Mouse (Mus musculus): ENCODE results near the gene Fam126a.

Fam126a gene

GRCm38 (mm10) chr5:24030579-24030969 lies at the start of gene Fam126a:
Fam126a (minus strand) TSS chr5:24030690.
- DNase-seq (ENCODE audit: low spot score in 2 of 2) = peak; percentile 93

- DNase-seq (ENCODE audit: low spot score in 2 of 2) = no peak
Measured at GRCm38 (mm10) chr5:24078420-24079179, 48.1 kb upstream of the Fam126a start.

GRCm38 (mm10) chr5:24077739-24078306 lies 47.3 kb upstream of the Fam126a start:
- DNase-seq (ENCODE audit: low spot score in 2 of 2) = no peak

GRCm38 (mm10) chr5:24076986-24077718 lies 46.7 kb upstream of the Fam126a start:
- peak; percentile 24 to 46 for DNase-seq (ENCODE audit: low spot score in 2 of 2)

GRCm38 (mm10) chr5:24072031-24072430 lies 41.5 kb upstream of the Fam126a start:
- no peak for DNase-seq (ENCODE audit: low spot score in 2 of 2)

- DNase-seq (ENCODE audit: low spot score in 2 of 2) = no peak
Measured at GRCm38 (mm10) chr5:24068955-24069354, 38.5 kb upstream of the Fam126a start.

GRCm38 (mm10) chr5:24063545-24063944 lies 33.1 kb upstream of the Fam126a start:
- no peak for DNase-seq (ENCODE audit: low spot score in 2 of 2)

GRCm38 (mm10) chr5:24063034-24063433 lies 32.5 kb upstream of the Fam126a start:
- DNase-seq (ENCODE audit: low spot score in 2 of 2) = no peak

GRCm38 (mm10) chr5:24060949-24061348 lies 30.5 kb upstream of the Fam126a start:
- DNase-seq (ENCODE audit: low spot score in 2 of 2) = no peak

- no peak for DNase-seq (ENCODE audit: low spot score in 2 of 2)
Measured at GRCm38 (mm10) chr5:24057592-24057991, 27.1 kb upstream of the Fam126a start.

- no peak for DNase-seq (ENCODE audit: low spot score in 2 of 2)
Measured at GRCm38 (mm10) chr5:24056865-24057264, 26.4 kb upstream of the Fam126a start.

GRCm38 (mm10) chr5:24054382-24054781 lies 23.9 kb upstream of the Fam126a start:
- no peak for DNase-seq (ENCODE audit: low spot score in 2 of 2)

GRCm38 (mm10) chr5:24053245-24054190 lies 23.0 kb upstream of the Fam126a start:
- DNase-seq (ENCODE audit: low spot score in 2 of 2) = no peak

- no peak for DNase-seq (ENCODE audit: low spot score in 2 of 2)
Measured at GRCm38 (mm10) chr5:24051755-24052675, 21.5 kb upstream of the Fam126a start.

- no peak for DNase-seq (ENCODE audit: low spot score in 2 of 2)
Measured at GRCm38 (mm10) chr5:24047821-24048220, 17.3 kb upstream of the Fam126a start.

- no peak for DNase-seq (ENCODE audit: low spot score in 2 of 2)
Measured at GRCm38 (mm10) chr5:24047001-24047400, 16.5 kb upstream of the Fam126a start.

GRCm38 (mm10) chr5:24045998-24046631 lies 15.6 kb upstream of the Fam126a start:
- DNase-seq (ENCODE audit: low spot score in 2 of 2) = no peak

GRCm38 (mm10) chr5:24044387-24044786 lies 13.9 kb upstream of the Fam126a start:
- no peak for DNase-seq (ENCODE audit: low spot score in 2 of 2)

- no peak for DNase-seq (ENCODE audit: low spot score in 2 of 2)
Measured at GRCm38 (mm10) chr5:24043367-24043766, 12.9 kb upstream of the Fam126a start.

GRCm38 (mm10) chr5:24041341-24041852 lies 10.9 kb upstream of the Fam126a start:
- DNase-seq (ENCODE audit: low spot score in 2 of 2) = no peak

Data from natural killer cell, adult 2 months (primary cell).